ENCODE assay signal across 8 mouse cellular contexts in the genomic region with DNA sequence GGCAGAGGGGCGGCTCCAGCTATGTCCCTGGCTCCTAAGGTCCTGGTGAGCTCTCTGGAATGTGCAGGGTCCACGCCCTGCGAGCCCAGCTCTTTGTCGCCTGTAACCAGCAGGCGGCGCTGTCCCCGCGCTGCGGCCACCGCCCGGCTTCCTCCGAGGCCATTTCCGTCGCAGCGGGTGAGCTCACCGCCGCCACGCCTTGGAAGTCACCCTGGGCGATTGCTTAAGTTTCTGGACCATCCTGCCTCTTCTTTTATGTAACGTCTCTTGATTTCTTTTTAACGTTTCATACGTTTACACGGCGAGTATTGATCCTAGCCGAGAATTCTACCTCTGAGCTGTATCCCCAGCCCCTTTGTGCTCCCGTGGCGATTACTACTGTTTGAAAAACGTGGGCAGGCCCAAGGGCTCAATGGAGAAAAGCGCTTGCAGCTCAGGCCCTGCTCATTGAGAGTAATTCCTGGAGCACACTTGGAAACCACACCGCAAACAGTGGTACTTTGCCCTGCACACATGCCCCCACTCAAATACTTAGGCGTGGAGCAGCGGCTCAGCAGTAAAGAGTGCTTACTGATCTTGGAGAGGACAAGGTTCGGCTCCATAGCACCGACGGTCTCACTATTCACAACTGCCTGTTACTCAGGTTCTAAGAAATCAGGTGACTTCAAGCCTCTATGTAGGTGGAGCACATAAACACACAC. TPM values are rescaled to one million over a fixed set of nuclear protein-coding genes. Genes with fewer than 3 reads are reported as not detected.
DNase-seq lines count a peak whose midpoint lies in the region; ATAC-seq and TF ChIP-seq lines count a peak whose summit lies in the region.

No protein-coding gene starts in this region.

- no peaks in the 10 kb centered on the region for H3K36me3 ChIP-seq in G1E (replicated peaks)
- H3K36me3 ChIP-seq in forebrain, postnatal 0 days (ENCODE audit: insufficient read depth) = no peaks in the 10 kb centered on the region
- no peaks in the 10 kb centered on the region for H3K36me3 ChIP-seq in neural tube, embryonic 15.5 days

- H3K9ac ChIP-seq in forebrain, postnatal 0 days = peak overlapping the region; percentile 75
- H3K9ac ChIP-seq in neural tube, embryonic 15.5 days (replicated peaks) = peak overlapping the region; percentile 78

- peak; percentile 46 for ATAC-seq in G1E (ENCODE audit: extremely low read depth, insufficient number of reproducible peaks, low FRiP score, poor library complexity, severe bottlenecking)
- ATAC-seq in forebrain, postnatal 0 days = peak; percentile 84
- ATAC-seq in neural tube, embryonic 15.5 days (ENCODE audit: low FRiP score) = peak; percentile 87

- DNase-seq in G1E (ENCODE audit: low spot score) = peak; percentile 86
- DNase-seq in cerebellum, adult 18-20 months = peak; percentile 92 to 98
- DNase-seq in forebrain, postnatal 0 days = peak; percentile 95
- peak; percentile 99 for DNase-seq in heart, postnatal 4 days
- peak; percentile 93 to 96 for DNase-seq in layer of hippocampus, adult 2 months (ENCODE audit: low spot score in 2 of 2)
- DNase-seq in lung, adult 2 months = peak; percentile 96
- DNase-seq in testis, postnatal 14 days (ENCODE audit: low spot score) = peak; percentile 87

- H3K27ac ChIP-seq in forebrain, postnatal 0 days (ENCODE audit: low read depth, low read length) = peak overlapping the region; percentile 98
- peak overlapping the region; percentile 99 for H3K27ac ChIP-seq in layer of hippocampus, adult 2 months
- H3K27ac ChIP-seq in neural tube, embryonic 15.5 days (replicated peaks) = peak overlapping the region; percentile 98

- no peaks in the 10 kb centered on the region for H3K9me3 ChIP-seq in G1E (replicated peaks)
- no peaks in the 10 kb centered on the region for H3K9me3 ChIP-seq in forebrain, postnatal 0 days (ENCODE audit: low read length)
- no peaks in the 10 kb centered on the region for H3K9me3 ChIP-seq in neural tube, embryonic 15.5 days (replicated peaks)

- peak overlapping the region; percentile 87 for H3K4me2 ChIP-seq in forebrain, postnatal 0 days (ENCODE audit: low read depth)
- H3K4me2 ChIP-seq in neural tube, embryonic 15.5 days = peak overlapping the region; percentile 85

- H3K4me1 ChIP-seq in G1E (ENCODE audit: insufficient read depth, low read depth, low read length) = peaks cover 50% of the 10 kb centered on the region
- peaks cover 35% of the 10 kb centered on the region for H3K4me1 ChIP-seq in forebrain, postnatal 0 days (ENCODE audit: insufficient read depth)
- H3K4me1 ChIP-seq in lung, adult 2 months (ENCODE audit: control insufficient read depth, insufficient read depth, low read length) = peaks cover 2% of the 10 kb centered on the region; the same call in 1 of the 2 replicates
- peaks cover 64% of the 10 kb centered on the region for H3K4me1 ChIP-seq in neural tube, embryonic 15.5 days

- WGBS in forebrain, postnatal 0 days = 1% methylated on average over 35 of the region's 35 CpGs
- 3% methylated on average over 35 of the region's 35 CpGs for WGBS in lung, adult 2 months
- under 1% methylated on average over 35 of the region's 35 CpGs for WGBS in neural tube, embryonic 15.5 days

- H3K4me3 ChIP-seq in G1E (ENCODE audit: low read depth, low read length) = peak overlapping the region; percentile 71
- H3K4me3 ChIP-seq in forebrain, postnatal 0 days (ENCODE audit: low read depth, low read length) = peak overlapping the region; percentile 39
- H3K4me3 ChIP-seq in layer of hippocampus, adult 2 months = peak overlapping the region; percentile 65
- peak overlapping the region; percentile 67 for H3K4me3 ChIP-seq in lung, adult 2 months (replicated peaks; ENCODE audit: extremely low read depth, low read depth, low read length)
- peak overlapping the region; percentile 42 for H3K4me3 ChIP-seq in neural tube, embryonic 15.5 days (replicated peaks)

- TF ChIP-seq POLR2A in lung, adult 2 months (IDR thresholded peaks at IDR 0.05; ENCODE audit: borderline replicate concordance, extremely low read depth, low read depth, low read length) = peak; percentile 61; the same call in 1 of the 2 replicates

- 0 out of 2 replicates have a peak, but pooled peaks cover 3% of the 10 kb centered on the region for H3K27me3 ChIP-seq in G1E (ENCODE audit: insufficient read depth, low read length)
- H3K27me3 ChIP-seq in forebrain, postnatal 0 days (ENCODE audit: insufficient read depth, low read length) = no peaks in the 10 kb centered on the region
- H3K27me3 ChIP-seq in neural tube, embryonic 15.5 days (replicated peaks) = no peaks in the 10 kb centered on the region

- peak; percentile 95 for TF ChIP-seq CTCF in G1E (IDR thresholded peaks at IDR 0.05; ENCODE audit: low read depth, low read length)
- peak; percentile 98 for TF ChIP-seq CTCF in forebrain, postnatal 0 days (IDR thresholded peaks at IDR 0.05; ENCODE audit: low read depth)
- TF ChIP-seq CTCF in layer of hippocampus, adult 2 months (conservative IDR thresholded peaks at IDR 0.05) = peak; percentile 99
- peak; percentile 77 for TF ChIP-seq CTCF in lung, adult 2 months (IDR thresholded peaks at IDR 0.05; ENCODE audit: insufficient read depth, low read length)

RNA-seq across cellular contexts. Expression of gene Tuba1c, which starts 36.4 kb away (rescaled TPM):
- 856 and 1,023 TPM in 2 replicates for total RNA-seq in G1E (2014; fragmentation: Nextera tagmentation)
- 252 and 273 TPM in 2 replicates for total RNA-seq in G1E (2017)
- 47.1 and 72.7 TPM in 2 replicates for polyA plus RNA-seq in G1E (2012)
- 22.1 and 24.9 TPM in 2 replicates for total RNA-seq in forebrain, postnatal 0 days (2014; rRNA removed)
- 16.4 and 18.8 TPM in 2 replicates for polyA plus RNA-seq in forebrain, postnatal 0 days (2015; fragmentation: Nextera tagmentation; extraction: Ambion mirVana)
- total RNA-seq in heart, postnatal 4 days (2021) = 100 to 1,000 TPM; 200 to 203 TPM
- 10 to 100 TPM; 49.6 to 51.1 TPM for total RNA-seq in layer of hippocampus, adult 2 months (2021)
- 72.7 and 91.7 TPM in 2 replicates for polyA plus RNA-seq in lung, adult 2 months (2012; rRNA removed)
- polyA plus RNA-seq in neural tube, embryonic 15.5 days (2015; fragmentation: Nextera tagmentation; extraction: Ambion mirVana) = 12.4 and 52.6 TPM in 2 replicates

RNA-seq across cellular contexts. Expression of gene Tuba1a, which starts 39.7 kb away (rescaled TPM):
- total RNA-seq in G1E (2014; fragmentation: Nextera tagmentation) = 11.6 and 22.3 TPM in 2 replicates
- 35.9 and 52.0 TPM in 2 replicates for total RNA-seq in G1E (2017)
- 1.4 and 3.3 TPM in 2 replicates for polyA plus RNA-seq in G1E (2012)
- 18,820 and 21,160 TPM in 2 replicates for total RNA-seq in forebrain, postnatal 0 days (2014; rRNA removed)
- polyA plus RNA-seq in forebrain, postnatal 0 days (2015; fragmentation: Nextera tagmentation; extraction: Ambion mirVana) = 18,258 and 23,279 TPM in 2 replicates
- total RNA-seq in heart, postnatal 4 days (2021) = 100 to 1,000 TPM; 435 TPM
- 100 to 1,000 TPM; 768 to 781 TPM for total RNA-seq in layer of hippocampus, adult 2 months (2021)
- 617 and 959 TPM in 2 replicates for polyA plus RNA-seq in lung, adult 2 months (2012; rRNA removed)
- polyA plus RNA-seq in neural tube, embryonic 15.5 days (2015; fragmentation: Nextera tagmentation; extraction: Ambion mirVana) = 10,639 and 13,509 TPM in 2 replicates

RNA-seq across cellular contexts. Expression of gene Gm49450, which starts 39.9 kb away (rescaled TPM):
- total RNA-seq in G1E (2014; fragmentation: Nextera tagmentation) (not detected in 2 replicates), G1E (2017) (not detected in 2 replicates)
- not detected in 2 replicates for polyA plus RNA-seq in G1E (2012)
- 1,610 and 2,499 TPM in 2 replicates for total RNA-seq in forebrain, postnatal 0 days (2014; rRNA removed)
- not detected in 2 replicates for polyA plus RNA-seq in forebrain, postnatal 0 days (2015; fragmentation: Nextera tagmentation; extraction: Ambion mirVana)
- not detected for total RNA-seq in heart, postnatal 4 days (2021)
- total RNA-seq in layer of hippocampus, adult 2 months (2021) = not detected
- 0.17 and 298 TPM in 2 replicates for polyA plus RNA-seq in lung, adult 2 months (2012; rRNA removed)
- not detected in 2 replicates for polyA plus RNA-seq in neural tube, embryonic 15.5 days (2015; fragmentation: Nextera tagmentation; extraction: Ambion mirVana)

RNA-seq across cellular contexts. Expression of gene Tuba1b, which starts 58.9 kb away (rescaled TPM):
- total RNA-seq in G1E (2014; fragmentation: Nextera tagmentation) (1,654 and 1,866 TPM in 2 replicates), G1E (2017) (717 and 929 TPM in 2 replicates)
- polyA plus RNA-seq in G1E (2012) = 255 and 384 TPM in 2 replicates
- total RNA-seq in forebrain, postnatal 0 days (2014; rRNA removed) = 1,927 and 1,958 TPM in 2 replicates
- 1,265 and 1,341 TPM in 2 replicates for polyA plus RNA-seq in forebrain, postnatal 0 days (2015; fragmentation: Nextera tagmentation; extraction: Ambion mirVana)
- 100 to 1,000 TPM; 873 to 889 TPM for total RNA-seq in heart, postnatal 4 days (2021)
- total RNA-seq in layer of hippocampus, adult 2 months (2021) = 100 to 1,000 TPM; 466 to 491 TPM
- 1,081 and 1,265 TPM in 2 replicates for polyA plus RNA-seq in lung, adult 2 months (2012; rRNA removed)
- 1,446 and 1,534 TPM in 2 replicates for polyA plus RNA-seq in neural tube, embryonic 15.5 days (2015; fragmentation: Nextera tagmentation; extraction: Ambion mirVana)

Comparison
In these comparisons a context has a peak if more than half of its experiments do, and no peak if none do; other contexts are left out.
1. Peak in every context shown above with its lines: DNase-seq, ATAC-seq, H3K4me3 ChIP-seq and H3K27ac ChIP-seq.
2. RNA of gene Tuba1a, which starts 39.7 kb away (total RNA-seq): 18,820 to 21,160 TPM in forebrain, postnatal 0 days; 768 to 781 TPM in layer of hippocampus, adult 2 months, 435 TPM in heart, postnatal 4 days and 11.6 to 52.0 TPM in G1E; every median in the first group is over 10 times any median in the second.
3. RNA of gene Gm49450, which starts 39.9 kb away (total RNA-seq): 1,610 to 2,499 TPM in forebrain, postnatal 0 days; not detected in G1E, not detected in heart, postnatal 4 days and not detected in layer of hippocampus, adult 2 months; every median in the first group is over 1,000 times any median in the second.